Mouse (Mus musculus): Measurements from ENCODE around the gene Ccdc116. TPM values are rescaled to one million over a fixed set of nuclear protein-coding genes. Genes with fewer than 3 reads are reported as not detected.

Gene Ccdc116
- total and polyA plus RNA-seq, 2 experiments from 2014 or later, result 4.4 to 9.6 TPM

DNA sequence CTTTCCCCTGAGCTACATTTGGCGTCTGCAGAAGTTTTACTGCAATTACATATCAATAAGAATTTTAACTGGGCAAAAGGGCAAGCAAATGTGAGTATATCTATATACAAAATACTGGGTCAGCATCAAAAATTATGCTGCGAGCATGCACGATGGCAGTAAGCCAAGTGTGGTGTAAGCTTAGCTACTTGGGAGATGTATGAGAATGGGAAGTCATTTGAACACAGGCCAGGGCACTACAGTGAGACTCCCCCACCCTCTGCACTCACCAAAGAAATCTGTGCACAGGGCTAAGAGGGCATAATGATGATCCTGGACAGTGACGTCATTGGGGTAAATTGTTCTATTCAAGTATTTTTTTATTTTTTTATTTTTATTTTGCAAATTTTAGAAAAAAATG is 42.4 kb downstream of the Ccdc116 start:
- Histone ChIP-seq H3K36me3 (ENCODE audit: insufficient read depth, low read length) (peaks cover 24% of the 10 kb centered on the region), H3K9ac (replicated peaks; ENCODE audit: low read length, poor library complexity, severe bottlenecking) (no peak overlapping the region), H3K4me2 (ENCODE audit: low read depth, low read length, poor library complexity, severe bottlenecking) (no peak overlapping the region), H3K27me3 (ENCODE audit: insufficient read depth, low read length) (no peaks in the 10 kb centered on the region), H3K9me3 (ENCODE audit: low read length) (no peaks in the 10 kb centered on the region), H3K4me1 (ENCODE audit: insufficient read depth, low read length) (peaks cover under 1% of the 10 kb centered on the region; the same call in 1 of the 2 replicates), H3K4me3 (ENCODE audit: low read depth, low read length) (no peak overlapping the region), H3K27ac (ENCODE audit: low read depth, low read length) (no peak overlapping the region)
- DNase-seq (ENCODE audit: low spot score), result no peak
- ATAC-seq (ENCODE audit: low FRiP score), result no peak
- TF ChIP-seq CTCF (IDR thresholded peaks at IDR 0.05), result no peak
- 79% methylated on average over 4 of the region's 4 CpGs for WGBS

DNA sequence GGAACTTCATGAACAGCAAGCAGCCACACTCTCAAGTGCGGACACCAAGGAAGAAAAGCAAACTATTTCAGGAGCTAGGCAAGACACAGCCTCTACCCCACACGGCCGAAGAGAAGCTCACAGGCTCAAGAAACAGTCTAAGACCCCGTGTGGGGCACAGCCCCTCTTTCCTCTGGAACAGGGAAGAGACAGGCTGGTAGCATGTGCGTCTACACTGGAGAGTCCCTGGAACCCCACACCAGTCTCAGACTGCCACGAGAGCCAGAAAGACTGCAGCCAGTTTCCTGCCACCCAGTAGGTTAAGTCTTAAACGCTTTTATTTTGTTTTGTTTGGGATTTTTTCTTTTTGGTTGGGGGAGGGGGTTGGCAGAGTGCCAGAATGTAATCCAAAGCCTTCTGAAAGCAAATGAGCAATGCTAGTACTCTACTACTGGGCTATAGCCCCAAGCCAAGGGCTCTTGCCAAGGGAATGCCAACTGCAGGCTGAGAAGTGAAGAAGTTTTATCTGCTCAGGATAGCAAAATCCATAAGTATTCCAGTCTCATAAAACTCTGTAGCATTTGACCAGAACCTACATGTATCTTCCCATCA is 44.3 kb downstream of the Ccdc116 start:
- H3K27ac ChIP-seq (ENCODE audit: low read depth, low read length), result no peak overlapping the region
- ATAC-seq (ENCODE audit: low FRiP score), result no peak
- peak; percentile 52 for DNase-seq (ENCODE audit: low spot score)
- 63% methylated on average over 7 of the region's 7 CpGs for WGBS
- TF ChIP-seq CTCF (IDR thresholded peaks at IDR 0.05), result no peak
- H3K4me2 ChIP-seq (ENCODE audit: low read depth, low read length, poor library complexity, severe bottlenecking), result no peak overlapping the region
- H3K27me3 ChIP-seq (ENCODE audit: insufficient read depth, low read length), result no peaks in the 10 kb centered on the region
- H3K9ac ChIP-seq (replicated peaks; ENCODE audit: low read length, poor library complexity, severe bottlenecking), result no peak overlapping the region
- H3K4me3 ChIP-seq (ENCODE audit: low read depth, low read length), result no peak overlapping the region
- H3K9me3 ChIP-seq (ENCODE audit: low read length), result no peaks in the 10 kb centered on the region
- peaks cover 30% of the 10 kb centered on the region for H3K36me3 ChIP-seq (ENCODE audit: insufficient read depth, low read length)
- H3K4me1 ChIP-seq (ENCODE audit: insufficient read depth, low read length), result no peaks in the 10 kb centered on the region

DNA sequence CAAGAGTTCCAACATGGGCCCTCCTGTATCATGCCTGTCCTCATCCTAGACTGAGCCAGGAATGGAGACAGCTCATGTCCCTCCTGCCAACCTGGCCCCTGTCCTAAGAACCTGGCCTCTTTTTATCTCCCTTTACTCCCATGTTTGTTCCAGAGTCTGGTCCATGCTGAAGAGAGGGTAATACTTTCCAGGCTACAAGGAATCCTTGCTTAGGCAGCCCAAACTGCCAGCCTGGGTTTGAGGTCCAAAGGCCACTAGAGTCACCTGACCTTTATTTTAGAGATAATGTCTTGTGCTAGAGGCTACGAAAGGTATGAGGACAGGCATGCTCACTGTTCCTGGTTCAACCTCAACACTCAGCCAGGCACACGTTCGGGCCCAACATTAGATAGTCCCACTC is 50.1 kb downstream of the Ccdc116 start:
- no peak overlapping the region for H3K4me3 ChIP-seq (ENCODE audit: low read depth, low read length)
- TF ChIP-seq CTCF (IDR thresholded peaks at IDR 0.05), result no peak
- no peaks in the 10 kb centered on the region for H3K9me3 ChIP-seq (ENCODE audit: low read length)
- WGBS, result 96% methylated on average over 3 of the region's 3 CpGs
- DNase-seq (ENCODE audit: low spot score) (no peak), ATAC-seq (ENCODE audit: low FRiP score) (no peak)
- no peak overlapping the region for H3K9ac ChIP-seq (replicated peaks; ENCODE audit: low read length, poor library complexity, severe bottlenecking)
- no peak overlapping the region for H3K4me2 ChIP-seq (ENCODE audit: low read depth, low read length, poor library complexity, severe bottlenecking)
- H3K27me3 ChIP-seq (ENCODE audit: insufficient read depth, low read length), result no peaks in the 10 kb centered on the region
- no peak overlapping the region for H3K27ac ChIP-seq (ENCODE audit: low read depth, low read length)
- H3K36me3 ChIP-seq (ENCODE audit: insufficient read depth, low read length), result peaks cover 52% of the 10 kb centered on the region
- H3K4me1 ChIP-seq (ENCODE audit: insufficient read depth, low read length), result no peaks in the 10 kb centered on the region

MicroRNAs within 50 kb of the gene (microRNA counts, 519-probe panel; counts per million panel counts)
- microRNA mmu-miR-130b (4,354 counts per million, percentile 86 among the panel's probes with 10 or more counts), microRNA mmu-miR-301b (1,627 counts per million, percentile 61 among the panel's probes with 10 or more counts)

Small RNA genes within 50 kb of the gene (microRNA-seq; reads per million reads assigned to microRNA genes)
- gene Mir130b (ENCODE audit: borderline number of aligned reads) (2,823 reads per million, percentile 83 among the genes with 10 or more reads in this experiment), gene Mir301b (ENCODE audit: borderline number of aligned reads) (132 reads per million, percentile 49 among the genes with 10 or more reads in this experiment)

Other genes with a start within 250 kb of the Ccdc116 start
- 210 and 229 TPM in 2 replicates for gene Mapk1, start 163.8 kb downstream of the Ccdc116 start, total RNA-seq (2014; rRNA removed)
- 165 and 179 TPM in 2 replicates for gene Mapk1, start 163.8 kb downstream of the Ccdc116 start, polyA plus RNA-seq (2015; fragmentation: Nextera tagmentation; extraction: Ambion mirVana)
- 63.5 and 71.0 TPM in 2 replicates for gene Ypel1, start 77.5 kb downstream of the Ccdc116 start, total RNA-seq (2014; rRNA removed)
- 91.9 and 100 TPM in 2 replicates for gene Ypel1, start 77.5 kb downstream of the Ccdc116 start, polyA plus RNA-seq (2015; fragmentation: Nextera tagmentation; extraction: Ambion mirVana)
- gene Ppil2, start 36.0 kb downstream of the Ccdc116 start, total RNA-seq (2014; rRNA removed), result 87.0 and 88.2 TPM in 2 replicates
- gene Ppil2, start 36.0 kb downstream of the Ccdc116 start, polyA plus RNA-seq (2015; fragmentation: Nextera tagmentation; extraction: Ambion mirVana), result 100 and 108 TPM in 2 replicates
- 4.3 and 4.5 TPM in 2 replicates for gene 2610318N02Rik, start 22.1 kb downstream of the Ccdc116 start, total RNA-seq (2014; rRNA removed)
- gene 2610318N02Rik, start 22.1 kb downstream of the Ccdc116 start, polyA plus RNA-seq (2015; fragmentation: Nextera tagmentation; extraction: Ambion mirVana), result 5.3 and 5.9 TPM in 2 replicates
- gene Sdf2l1, start 14.8 kb downstream of the Ccdc116 start, total RNA-seq (2014; rRNA removed), result 8.3 and 18.6 TPM in 2 replicates
- 11.5 and 11.8 TPM in 2 replicates for gene Sdf2l1, start 14.8 kb downstream of the Ccdc116 start, polyA plus RNA-seq (2015; fragmentation: Nextera tagmentation; extraction: Ambion mirVana)
- gene Ydjc, start 2.6 kb downstream of the Ccdc116 start, total RNA-seq (2014; rRNA removed), result 60.2 and 60.3 TPM in 2 replicates
- 48.9 and 51.8 TPM in 2 replicates for gene Ydjc, start 2.6 kb downstream of the Ccdc116 start, polyA plus RNA-seq (2015; fragmentation: Nextera tagmentation; extraction: Ambion mirVana)
- gene Ube2l3, start 55.4 kb upstream of the Ccdc116 start, total RNA-seq (2014; rRNA removed), result 108 and 111 TPM in 2 replicates
- gene Ube2l3, start 55.4 kb upstream of the Ccdc116 start, polyA plus RNA-seq (2015; fragmentation: Nextera tagmentation; extraction: Ambion mirVana), result 300 and 310 TPM in 2 replicates
- 4.9 and 6.0 TPM in 2 replicates for gene Rimbp3, start 61.4 kb upstream of the Ccdc116 start, total RNA-seq (2014; rRNA removed)
- gene Rimbp3, start 61.4 kb upstream of the Ccdc116 start, polyA plus RNA-seq (2015; fragmentation: Nextera tagmentation; extraction: Ambion mirVana), result 1.4 and 1.7 TPM in 2 replicates
- 13.8 and 14.6 TPM in 2 replicates for gene Hic2, start 86.3 kb upstream of the Ccdc116 start, total RNA-seq (2014; rRNA removed)
- gene Hic2, start 86.3 kb upstream of the Ccdc116 start, polyA plus RNA-seq (2015; fragmentation: Nextera tagmentation; extraction: Ambion mirVana), result 4.0 and 5.4 TPM in 2 replicates
- gene Tmem191c, start 128.8 kb upstream of the Ccdc116 start, total RNA-seq (2014; rRNA removed), result 79.4 and 80.4 TPM in 2 replicates
- gene Tmem191c, start 128.8 kb upstream of the Ccdc116 start, polyA plus RNA-seq (2015; fragmentation: Nextera tagmentation; extraction: Ambion mirVana), result 126 and 133 TPM in 2 replicates
- gene Serpind1, start 184.1 kb upstream of the Ccdc116 start, total RNA-seq (2014; rRNA removed), result 7.3 and 9.4 TPM in 2 replicates
- 9.4 and 10.0 TPM in 2 replicates for gene Serpind1, start 184.1 kb upstream of the Ccdc116 start, polyA plus RNA-seq (2015; fragmentation: Nextera tagmentation; extraction: Ambion mirVana)